Mouse (Mus musculus) spleen, postnatal 0 days (tissue): Measurements from ENCODE around the gene Dnah8. TPM values are rescaled to one million over a fixed set of nuclear protein-coding genes. Genes with fewer than 3 reads are reported as not detected.

ENCODE experiments used
- polyA plus RNA-seq: library from polyadenylated mRNA; unstranded; fragments of >200 nt; fragmentation: Nextera tagmentation; extraction: Ambion mirVana; gene quantifications from 2 replicates; pipeline ENCODE4 v1.2.1, GENCODE M21; 2015

Gene Dnah8
- polyA plus RNA-seq: 2.1 and 2.4 TPM in 2 replicates

GRCm38 (mm10) chr17:30624132-30624531 lies at the start of gene Dnah8:
Dnah8 (plus strand) TSS chr17:30624354.

GRCm38 (mm10) chr17:30575941-30576773 lies 48.0 kb upstream of the Dnah8 start, which contains the start of gene Btbd9:
Btbd9 (minus strand) TSS chr17:30576488.

GRCm38 (mm10) chr17:30626719-30627118 lies 2.6 kb downstream of the Dnah8 start, which contains the start of gene Glo1:
Glo1 (minus strand) TSS chr17:30626871.

GRCm38 (mm10) chr17:30901627-30902026 lies 277.5 kb downstream of the Dnah8 start, which contains the start of gene Glp1r:
Glp1r (plus strand) TSS chr17:30901817.

Other genes starting within 250 kb of the Dnah8 start
- 19.5 and 22.9 TPM in 2 replicates for gene Btbd9, start 47.9 kb upstream of the Dnah8 start, polyA plus RNA-seq
- gene Glo1, start 2.5 kb downstream of the Dnah8 start, polyA plus RNA-seq: 193 and 235 TPM in 2 replicates